Mouse (Mus musculus) liver, postnatal 0 days (tissue): ENCODE results near the gene Rps5.

Experiments
- CTCF ChIP-seq: sonication (generic); IDR thresholded peaks from 2 replicates; pipeline ENCODE4 v1.5.1; 2016; ENCODE audit warnings: antibody characterized with exemption, low read depth
- EP300 ChIP-seq: IDR thresholded peaks from 2 replicates; pipeline ENCODE4 v1.6.1; 2016; ENCODE audit warnings: antibody characterized with exemption, low read depth, mild to moderate bottlenecking

DNA sequence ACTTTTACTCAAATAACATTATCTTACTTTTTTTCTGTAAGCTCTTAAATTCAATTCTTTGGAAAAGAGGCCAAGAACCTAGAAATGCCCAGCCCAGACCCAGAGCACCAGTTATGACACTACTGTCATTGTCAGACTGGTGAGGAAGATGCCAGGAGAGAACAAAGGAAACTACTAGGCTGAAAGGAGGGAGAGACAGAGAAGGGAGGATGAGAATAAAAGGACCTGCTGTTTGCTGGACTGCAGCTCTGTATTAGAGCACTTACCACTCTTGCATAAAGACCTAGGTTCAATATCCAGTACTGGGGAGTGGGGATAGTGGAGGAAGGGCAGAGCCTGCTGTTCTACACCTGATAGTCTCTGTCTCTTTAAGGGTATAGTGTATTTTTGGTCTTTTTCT is 42.1 kb upstream of the Rps5 start:
- TF ChIP-seq CTCF (no peak), EP300 (no peak)
